Mouse (Mus musculus): ENCODE measurements at regions not wholly inside any gene's neighbourhood (a gene's known extent, or its start where the extent isn't known, plus 50 kb on each side); places are given as distances from the start of the nearest gene placed in this dataset.

DNA sequence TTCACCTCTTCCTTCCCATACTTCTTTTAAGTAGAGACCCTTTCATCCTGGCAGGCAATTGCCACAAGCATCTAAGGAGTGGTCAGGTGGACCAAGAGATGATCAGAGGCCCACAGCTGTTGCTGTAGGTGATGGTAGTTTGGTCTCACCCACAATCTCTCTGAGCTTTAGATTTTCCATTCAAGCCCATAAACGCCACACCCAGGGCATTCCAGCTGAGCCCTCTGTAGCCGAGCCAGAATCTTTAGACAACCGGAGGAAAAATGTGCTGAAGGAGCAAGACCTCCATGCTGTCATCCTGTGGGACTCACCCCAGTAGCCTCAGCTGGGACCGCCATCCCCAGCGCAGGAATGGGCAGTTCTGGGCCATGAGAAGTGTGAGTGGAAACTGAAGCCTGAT, 93.7 kb upstream of the Dlx2 start:
- TF ChIP-seq POLR2A (IDR thresholded peaks at IDR 0.05; ENCODE audit: borderline replicate concordance, low read depth, low read length) (no peak), CTCF (IDR thresholded peaks at IDR 0.05; ENCODE audit: low read depth, low read length) (no peak)
